Mouse (Mus musculus) CD4-positive, CD25-positive, alpha-beta regulatory T cell, adult 4 months (primary cell): Measurements from ENCODE around the gene Itga7. TPM values are rescaled to one million over a fixed set of nuclear protein-coding genes. Genes with fewer than 3 reads are reported as not detected.
A peak's percentile ranks its signal among the peaks of the same experiment; 100 is the strongest.

Experiments
- ATAC-seq: one replicate; pipeline ENCODE4 v1.8.0; 2017
- polyA plus RNA-seq, 2 experiments: library from polyadenylated mRNA; unstranded; fragments of 100-300 nt; shearing (Covaris generic); gene quantifications; one replicate each; pipeline ENCODE4 v1.2.1; 2017

Itga7 gene
- polyA plus RNA-seq, 2 experiments from 2014 or later = 2.9 to 3.1 TPM

DNA sequence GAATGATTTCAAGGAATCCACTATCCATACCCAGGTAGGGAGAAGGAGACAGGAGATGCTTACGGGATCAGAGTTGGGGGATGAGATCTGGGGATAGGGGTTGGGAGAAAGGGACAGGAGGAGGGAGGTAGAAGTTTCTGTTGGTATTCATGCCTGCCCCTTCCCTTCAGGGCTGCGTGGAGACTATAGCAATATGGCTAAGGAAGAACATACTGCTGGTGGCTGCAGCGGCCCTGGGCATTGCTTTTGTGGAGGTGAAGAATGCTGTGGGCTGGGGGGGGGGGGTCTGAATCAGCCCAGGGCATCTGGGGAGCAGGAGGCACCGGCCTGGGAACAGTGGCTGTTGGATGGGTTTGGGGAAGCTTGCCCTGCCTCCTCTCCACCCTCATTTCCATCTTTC, 21.4 kb upstream of the Itga7 start:
- ATAC-seq = no peak

DNA sequence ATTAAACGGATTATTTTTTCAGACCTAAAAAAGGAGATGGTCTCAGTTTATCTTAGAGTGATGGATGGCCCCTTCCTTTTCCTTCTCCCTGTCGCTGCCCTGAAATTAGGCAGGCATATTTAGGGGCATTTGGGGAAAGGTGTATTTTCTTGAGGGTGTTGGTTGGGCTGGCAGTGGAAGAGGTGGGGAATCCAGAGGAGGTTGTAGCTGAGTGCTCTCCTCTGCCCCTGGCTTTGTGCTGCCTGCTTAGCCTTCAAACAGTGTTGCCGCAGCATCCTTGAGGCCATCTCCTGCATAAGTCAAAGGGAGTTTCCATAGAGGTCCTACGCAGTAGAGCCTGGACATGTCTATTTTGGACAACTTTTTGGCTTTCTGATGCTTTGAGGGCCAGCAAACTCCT, 20.8 kb upstream of the Itga7 start:
- ATAC-seq = no peak

DNA sequence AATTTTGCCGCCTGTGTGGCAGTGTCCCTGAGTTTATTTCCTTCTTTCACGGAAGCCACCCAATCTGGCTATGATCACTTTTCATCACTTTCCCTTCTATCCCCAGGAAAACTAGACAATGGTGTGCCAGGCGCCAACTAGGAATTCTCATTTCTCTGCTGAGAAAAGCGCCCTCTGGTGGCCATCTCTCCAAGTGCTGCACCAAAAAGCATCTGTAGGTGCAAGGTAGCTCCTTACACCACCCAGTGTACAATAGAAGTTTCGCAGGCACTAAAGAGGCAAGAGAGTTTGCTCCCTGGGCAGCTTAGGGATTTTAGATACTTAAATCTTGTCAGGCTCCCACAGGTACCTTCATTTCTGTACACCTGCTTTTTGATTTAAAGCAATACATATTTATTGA, 20.4 kb upstream of the Itga7 start:
- peak; percentile 95 for ATAC-seq

DNA sequence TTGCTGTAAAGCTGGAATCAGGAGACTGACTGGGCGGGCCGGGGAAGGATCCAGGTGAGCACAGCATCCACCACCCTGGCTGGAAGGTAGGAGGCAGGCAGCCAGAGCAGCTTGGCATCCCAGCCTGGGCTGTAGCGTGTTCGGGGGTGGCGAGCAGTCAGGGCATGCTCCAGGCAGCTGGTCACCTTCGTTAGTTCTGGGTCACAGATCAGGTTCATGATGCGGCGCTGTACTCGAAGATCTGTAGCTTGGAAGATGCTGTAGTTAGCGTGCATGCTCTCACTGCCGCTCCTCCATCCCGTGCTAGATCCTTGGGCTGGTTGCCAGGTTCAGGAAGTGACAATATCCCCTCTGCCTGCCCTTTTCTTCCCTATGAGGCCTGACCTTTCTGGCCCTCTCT, 19.9 kb upstream of the Itga7 start:
- no peak for ATAC-seq

DNA sequence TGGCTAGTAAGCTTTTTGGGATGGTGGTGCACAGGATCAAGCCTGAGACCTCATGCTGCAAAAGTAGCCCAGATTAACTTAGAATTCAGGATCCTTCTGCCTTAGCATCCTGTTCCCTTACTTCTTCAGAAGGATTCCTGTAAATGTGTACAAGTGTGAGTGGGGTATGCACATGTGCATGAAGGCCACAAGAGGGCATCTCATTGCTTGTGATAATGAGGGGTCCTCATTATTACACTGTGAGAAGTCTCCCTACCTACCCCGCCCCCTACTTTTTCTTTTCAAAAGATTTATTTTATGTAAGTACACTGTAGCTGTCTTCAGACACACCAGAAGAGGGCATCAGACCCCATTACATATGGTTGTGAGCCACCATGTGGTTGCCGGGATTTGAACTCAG, 18.1 kb upstream of the Itga7 start:
- ATAC-seq = no peak

DNA sequence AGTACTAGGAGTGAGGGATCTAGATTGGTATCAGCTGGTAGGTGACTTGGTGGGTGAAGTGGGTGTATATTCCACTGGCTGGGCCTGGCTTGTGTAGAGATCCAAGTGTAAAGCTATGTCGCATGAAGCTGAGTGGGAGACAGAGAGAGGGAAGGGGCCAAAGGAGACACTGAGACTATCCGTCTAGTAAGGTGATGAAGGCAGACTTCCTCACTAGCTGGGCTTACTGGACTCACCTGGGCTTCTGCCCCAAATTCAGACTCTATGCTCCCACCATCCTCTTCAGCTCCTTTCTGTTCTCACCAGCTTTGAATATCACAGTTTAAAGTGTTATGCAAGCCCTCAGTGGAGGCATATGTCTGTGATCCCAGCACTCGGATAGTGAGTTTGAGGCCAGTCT, 17.0 kb upstream of the Itga7 start:
- ATAC-seq = no peak

DNA sequence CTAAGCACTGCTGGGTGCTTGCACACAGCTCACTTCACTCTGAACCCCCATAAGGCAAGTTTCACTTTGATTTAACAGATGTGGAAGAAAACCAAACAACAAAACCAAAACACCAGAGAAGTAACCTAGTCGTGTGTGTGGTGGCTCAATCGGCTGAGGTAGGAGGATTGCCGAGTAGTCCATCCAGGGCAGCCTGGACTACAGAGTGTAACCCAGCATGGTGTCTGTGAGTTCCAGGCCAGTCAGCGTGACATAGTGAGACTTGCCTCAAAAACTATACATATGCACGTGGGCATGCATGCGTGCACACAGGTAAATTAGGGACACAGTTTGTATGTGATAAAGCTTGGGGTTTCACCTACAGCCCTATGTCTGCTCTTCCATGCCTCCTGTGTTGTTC, 16.2 kb upstream of the Itga7 start:
- ATAC-seq = no peak

DNA sequence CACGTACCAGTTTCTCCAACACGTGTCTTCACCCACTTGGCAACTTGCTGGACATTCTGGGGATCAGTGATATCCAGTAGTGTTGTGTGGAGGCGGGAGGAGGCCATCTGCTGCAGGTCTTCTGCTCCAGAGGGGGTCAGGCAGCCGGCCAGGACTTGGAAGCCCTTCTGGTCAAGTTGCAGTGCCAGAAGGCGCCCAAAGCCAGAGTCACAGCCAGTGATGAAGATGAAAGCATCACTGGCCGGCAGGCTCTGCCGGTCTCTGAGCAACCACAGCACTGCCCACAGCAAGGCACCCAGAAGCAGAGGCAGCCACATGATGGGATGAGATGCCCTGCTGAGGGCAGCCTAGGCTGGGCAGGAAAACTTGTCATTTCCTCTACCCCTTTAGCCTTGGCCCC, 15.4 kb upstream of the Itga7 start:
- ATAC-seq = no peak

DNA sequence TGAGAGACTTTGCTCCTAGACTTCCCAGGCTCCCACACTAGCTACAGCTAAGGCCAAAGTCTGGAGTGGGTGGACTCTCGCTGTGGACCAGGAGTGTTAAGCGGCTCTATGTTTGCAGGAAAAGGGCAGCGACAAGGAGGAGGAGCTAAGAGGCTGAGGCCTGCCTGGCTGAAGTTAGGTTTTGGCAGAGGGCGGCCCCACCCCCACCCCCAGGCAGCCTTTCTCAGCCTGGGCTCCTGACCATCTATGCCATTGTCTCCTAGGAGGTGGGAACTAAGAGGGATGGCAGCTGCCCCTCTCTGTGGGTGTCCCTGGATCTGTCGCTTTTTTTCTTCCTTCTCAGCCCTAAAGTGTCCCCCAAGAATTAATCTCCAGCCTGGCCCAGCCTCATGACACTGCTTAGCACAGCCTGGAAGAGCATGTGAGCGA, 14.4 kb upstream of the Itga7 start:
- no peak for ATAC-seq

DNA sequence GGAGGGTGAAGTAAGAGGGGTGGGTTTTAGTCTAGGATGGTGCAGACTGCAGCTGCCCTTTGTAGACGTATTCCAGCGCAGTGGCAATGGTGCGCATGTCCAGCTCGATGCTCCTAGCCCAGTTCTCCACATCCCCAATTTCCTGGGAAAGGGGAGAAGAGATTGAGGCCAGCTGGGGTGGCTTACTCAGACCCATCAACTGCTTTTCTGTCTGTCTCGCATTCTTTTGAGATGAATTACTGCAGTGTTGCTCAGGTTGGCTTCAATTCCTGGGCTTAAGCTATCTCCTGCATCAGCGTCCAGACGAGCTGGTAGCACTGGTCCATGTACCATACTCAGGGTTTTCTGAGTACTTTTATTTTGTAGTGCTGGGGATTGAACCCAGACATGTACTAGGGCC, 13.7 kb upstream of the Itga7 start:
- ATAC-seq = no peak

DNA sequence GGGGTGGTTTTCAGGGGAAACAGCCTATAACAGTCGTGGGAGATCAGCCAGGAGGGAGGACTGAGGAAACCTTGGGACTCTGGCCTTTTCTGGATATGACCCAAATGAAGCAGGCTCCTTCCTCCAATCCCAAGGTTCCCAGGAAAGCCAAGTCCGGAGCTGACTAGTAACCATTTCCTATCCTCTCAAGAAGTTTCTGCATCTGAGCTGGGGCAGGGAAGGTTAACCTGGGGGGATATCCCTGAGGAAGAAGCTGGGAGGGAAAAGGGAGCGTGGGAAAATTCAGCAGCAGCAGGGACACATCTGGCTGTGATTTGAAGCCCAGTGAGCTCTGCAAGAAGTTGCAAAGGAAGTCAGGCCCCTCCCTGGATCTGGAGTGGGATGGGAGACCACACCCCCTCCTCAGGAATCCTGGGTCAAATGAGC, 12.9 kb upstream of the Itga7 start:
- ATAC-seq = no peak

DNA sequence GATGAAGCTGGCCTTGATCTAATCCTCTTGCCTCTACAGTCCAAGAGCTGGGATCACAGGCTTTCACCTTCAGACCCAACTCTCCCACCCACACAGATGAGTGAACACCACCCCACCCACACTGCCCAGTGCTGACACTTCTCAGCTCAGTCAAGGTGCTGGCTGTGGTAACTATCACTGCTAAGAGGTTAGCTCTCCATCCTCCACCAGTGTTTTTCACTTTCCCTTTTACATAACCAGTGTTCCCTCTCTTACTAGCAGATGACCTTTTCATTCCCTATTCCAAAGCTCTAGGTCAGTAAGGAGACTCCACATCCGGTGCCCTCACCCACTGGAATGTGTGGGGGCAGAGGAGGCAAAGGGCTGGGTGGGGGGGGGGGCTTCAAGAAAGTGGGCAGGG, 12.4 kb upstream of the Itga7 start:
- ATAC-seq = no peak

DNA sequence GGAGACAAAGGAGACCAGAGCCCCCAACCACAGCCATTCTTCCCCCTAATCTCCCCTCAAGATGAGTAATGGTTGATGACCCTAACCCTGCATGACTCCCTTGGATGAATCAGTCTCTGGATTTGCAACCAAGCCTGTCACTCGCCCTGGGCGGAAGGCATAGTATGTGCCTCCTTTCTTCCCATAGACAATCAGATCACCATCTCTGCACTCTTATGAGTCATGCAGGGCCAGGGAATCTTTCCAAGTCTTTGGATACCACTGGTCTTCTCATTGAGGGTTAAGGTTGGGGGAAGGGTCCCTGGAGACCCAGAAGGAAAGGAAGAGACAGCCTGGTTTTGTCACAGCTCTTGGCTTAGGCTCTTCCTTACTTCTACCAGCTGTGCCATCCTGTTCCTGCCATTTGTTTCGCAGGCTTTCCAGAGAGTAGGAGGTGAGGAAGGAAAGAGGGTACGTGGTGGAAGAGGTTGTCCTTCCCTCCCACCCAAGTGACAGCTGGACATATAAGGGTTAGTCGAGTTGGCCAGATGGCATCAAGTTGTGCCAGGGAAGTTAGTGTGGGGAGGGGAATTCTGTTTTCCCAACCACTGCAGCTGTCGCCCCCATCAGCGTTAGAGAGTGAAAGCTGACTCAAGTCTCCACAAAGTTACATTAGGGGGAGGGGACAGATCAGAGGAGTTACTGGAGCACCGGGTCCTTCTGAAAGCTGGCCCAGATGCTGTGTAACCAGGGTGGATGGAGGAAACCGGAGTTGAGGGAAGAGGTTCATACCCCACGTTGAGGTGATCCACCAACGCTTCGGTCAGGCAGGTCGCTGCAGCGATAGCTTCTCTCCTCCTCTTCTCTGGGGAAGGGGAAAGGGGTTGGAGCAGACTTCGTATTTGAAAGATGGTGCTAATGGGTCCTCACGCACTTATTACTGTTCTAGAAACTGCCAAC, 11.5 kb upstream of the Itga7 start:
- ATAC-seq = no peak

DNA sequence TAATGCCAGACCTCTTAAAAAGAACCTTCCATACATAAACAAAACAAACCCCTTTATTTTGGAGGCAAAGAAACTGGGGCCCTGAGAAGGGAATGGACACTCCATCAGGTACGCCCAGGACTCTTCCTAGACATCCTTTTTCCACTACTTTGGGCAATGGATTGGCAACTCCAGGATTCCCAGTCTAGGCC, 10.9 kb upstream of the Itga7 start, which contains the start of gene Rdh5:
TSS of gene Rdh5 (minus strand) at position 67 of the 191 bp plus-strand sequence.
- no peak for ATAC-seq

DNA sequence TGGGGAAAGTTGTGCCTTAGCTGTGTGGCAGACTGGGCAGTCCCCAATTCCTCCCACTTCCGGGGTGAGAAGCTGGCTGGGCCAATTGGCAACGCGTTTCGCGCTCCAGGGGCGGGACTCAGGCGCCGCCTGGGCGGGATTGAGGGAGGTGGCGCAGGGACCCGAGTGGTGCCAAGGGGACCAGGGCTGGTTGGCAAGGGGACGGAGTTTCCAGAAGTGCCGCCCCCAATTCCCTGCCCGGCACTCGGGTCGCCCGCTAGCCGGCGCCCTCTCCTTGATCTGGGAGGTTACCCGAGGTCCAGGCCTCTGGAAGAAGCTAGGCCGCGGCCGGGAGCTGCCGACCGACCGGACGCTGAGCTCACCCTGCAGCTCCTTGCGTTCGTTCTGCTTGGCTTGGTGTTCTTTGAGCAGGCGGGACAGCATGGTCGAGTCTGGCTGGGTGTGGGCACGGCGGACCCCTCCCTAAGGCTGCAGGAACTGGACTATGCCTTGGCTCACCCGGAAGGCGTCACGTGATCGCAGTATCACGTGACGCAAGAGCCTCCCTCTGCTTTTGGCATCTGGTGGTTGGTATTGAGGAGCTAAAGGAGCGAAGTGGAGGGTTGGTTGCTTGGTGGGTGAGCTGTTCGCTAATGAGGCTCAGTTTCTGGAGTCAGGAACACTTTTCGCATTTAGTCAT, 10.5 kb upstream of the Itga7 start:
- peak; percentile 97 for ATAC-seq

DNA sequence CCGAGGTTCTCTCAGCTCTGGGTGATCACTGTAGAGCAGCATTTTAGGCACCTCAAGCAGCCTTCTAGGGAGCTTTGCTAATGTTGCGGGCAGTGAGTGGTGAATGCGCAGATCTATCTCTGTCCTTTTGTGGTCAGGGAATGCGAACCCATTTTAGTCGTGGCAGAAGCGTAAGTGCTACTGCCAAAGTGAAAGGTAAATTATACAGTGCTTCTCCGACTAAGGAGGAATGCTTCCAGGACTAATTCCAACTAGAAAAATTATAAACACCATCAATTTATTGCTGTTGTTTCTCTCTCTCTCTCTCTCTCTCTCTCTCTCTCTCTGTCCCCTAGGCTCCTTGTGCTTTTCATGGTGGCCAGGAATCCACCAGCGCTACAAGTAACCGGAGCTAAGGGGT, 9.7 kb upstream of the Itga7 start, which contains the start of gene Bloc1s1:
TSS of gene Bloc1s1 (minus strand) at position 101 of the 400 bp plus-strand sequence.
- peak; percentile 6 for ATAC-seq

DNA sequence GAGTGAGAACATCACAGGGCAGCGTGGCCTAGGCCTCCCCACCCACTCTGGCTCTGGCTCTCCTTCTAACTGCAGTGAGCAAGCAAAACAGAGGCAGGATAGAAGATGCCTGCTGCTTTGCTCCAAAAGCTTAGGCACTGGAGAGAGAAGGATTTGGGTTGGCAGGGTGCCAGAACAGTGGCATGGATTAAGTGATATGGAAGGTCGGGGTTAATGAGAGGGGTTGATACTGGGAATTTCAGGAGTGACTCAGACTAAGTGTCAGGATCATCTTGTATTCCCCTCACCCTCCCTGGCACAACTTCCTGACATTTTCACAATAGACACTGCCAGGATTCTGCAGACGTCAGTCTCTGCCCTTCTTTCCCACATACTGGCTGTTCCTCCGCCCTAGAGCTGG, 5.3 kb upstream of the Itga7 start:
- no peak for ATAC-seq

DNA sequence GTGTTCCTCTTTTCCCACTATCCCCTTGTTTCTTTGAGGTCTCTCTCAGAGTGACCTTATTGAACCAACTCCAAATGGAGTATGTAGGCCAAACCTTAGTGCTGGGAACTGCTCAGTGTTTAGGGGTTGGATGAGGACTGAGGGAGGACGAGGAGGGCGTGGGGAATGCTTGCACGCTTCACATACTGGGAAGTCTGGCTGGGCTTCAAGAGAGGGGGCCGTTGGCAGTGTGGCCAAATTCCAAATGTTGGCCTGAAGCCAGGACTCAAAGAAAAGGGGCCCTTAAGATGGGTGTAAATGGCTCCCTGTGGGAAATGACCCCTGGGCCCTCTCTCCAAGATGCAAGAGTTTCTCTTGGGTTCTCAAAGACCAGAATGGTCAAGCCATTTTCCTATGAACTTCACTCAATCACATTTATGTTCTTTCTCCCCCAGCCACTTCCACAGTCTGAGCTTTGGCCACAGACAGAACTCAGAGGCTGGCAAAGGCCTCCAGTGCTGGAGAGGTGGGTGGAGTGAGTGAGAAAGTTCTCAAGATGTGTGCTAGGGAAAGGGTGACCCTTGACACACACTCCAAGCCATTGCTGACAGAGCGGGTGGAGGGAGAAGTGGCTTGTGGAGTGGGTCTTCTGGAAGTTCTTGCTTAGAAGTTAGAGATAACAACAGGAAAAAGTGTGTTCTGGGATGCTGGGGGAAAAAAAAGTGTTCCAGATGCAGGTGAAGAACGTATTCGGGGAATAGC, 3.8 kb upstream of the Itga7 start:
- no peak for ATAC-seq

DNA sequence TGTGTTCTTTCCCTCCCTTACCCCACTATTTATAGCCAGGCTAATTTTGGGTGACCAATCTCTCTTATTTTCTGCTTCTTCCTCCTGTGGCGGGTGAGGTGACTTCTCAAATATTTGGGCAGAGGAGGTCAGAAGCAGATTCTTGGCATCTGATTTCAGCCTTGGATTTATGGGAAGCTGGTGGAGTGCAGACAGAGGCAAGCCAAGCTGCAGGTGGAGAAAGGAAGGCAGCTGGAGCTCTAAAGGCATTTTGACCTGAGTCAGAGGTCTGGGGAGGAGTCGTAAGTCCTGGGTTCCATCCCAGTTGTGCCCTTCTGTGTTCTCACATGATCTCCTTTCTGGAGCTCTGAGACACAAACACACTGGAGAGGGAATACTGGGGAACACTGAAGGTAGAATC, 2.2 kb upstream of the Itga7 start:
- ATAC-seq = no peak

DNA sequence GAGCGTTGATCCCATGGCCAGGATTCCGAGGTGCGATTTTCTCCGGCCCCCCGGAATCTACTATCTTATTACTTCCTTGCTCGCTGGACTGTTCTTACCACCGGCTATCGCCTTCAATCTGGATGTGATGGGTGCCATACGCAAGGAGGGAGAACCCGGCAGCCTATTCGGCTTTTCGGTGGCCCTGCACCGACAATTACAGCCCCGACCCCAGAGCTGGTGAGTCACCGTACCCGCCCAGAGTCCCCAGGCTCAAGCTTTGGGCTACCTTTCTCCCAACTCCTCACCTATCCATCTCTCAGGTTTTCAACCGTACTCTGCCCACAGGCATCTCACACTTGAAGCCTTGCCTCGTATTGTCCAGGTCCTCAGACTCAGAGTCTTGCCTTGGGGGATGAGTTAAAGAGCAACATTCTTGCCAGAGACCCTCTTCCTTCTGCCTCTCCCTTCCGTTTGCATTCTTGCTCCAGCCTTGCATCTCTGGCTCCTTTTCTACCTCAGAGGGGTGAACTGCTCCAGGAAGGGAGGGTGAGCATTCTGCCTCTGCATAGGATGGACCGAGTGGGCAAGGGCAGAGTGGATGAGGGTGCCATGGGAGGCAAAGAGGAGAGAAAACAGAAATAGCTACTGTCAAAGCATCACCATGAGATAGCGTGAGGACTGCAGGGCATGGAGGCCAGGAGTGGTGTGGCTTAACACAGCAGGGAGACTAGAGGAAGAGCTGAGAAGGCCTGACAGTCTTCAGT, 531 bp downstream of the Itga7 start:
- no peak for ATAC-seq

DNA sequence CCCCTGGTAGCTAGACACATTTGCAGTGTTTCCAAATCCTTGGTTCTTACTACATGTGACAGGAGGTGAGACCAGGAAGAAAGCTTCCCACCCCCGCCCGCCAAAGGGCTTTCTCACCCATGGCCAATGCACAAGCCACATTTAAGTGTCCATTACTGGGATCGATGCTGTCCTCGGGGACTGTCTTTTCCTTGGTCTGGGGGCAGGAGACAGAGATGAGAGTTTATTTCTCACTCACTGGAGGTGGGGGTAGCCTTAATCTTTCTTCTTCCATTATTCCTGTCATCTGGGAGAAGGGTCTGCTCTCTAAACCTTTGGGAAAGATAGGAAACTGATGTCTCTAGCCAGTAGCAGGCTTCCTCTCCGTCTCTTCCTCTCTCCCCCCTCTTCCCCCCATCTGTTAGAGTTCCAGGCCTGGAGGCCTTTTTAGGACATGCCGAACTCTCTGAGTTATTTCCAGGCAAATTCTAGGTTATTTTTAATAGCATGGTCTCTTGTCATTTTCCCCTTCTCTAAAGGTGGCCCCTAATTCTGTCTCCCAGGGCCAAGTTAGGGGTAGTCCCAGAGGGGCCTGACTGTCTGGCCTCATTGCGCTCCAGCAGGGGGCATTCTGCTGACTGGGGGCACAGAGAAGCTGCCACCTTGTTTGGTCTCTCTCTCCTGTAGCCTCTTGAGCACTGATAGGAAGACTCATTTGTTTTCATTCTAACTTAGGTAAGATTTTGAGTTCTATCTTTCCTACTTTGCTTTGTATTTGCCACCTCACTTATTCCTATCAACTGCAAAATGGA, 1.6 kb downstream of the Itga7 start:
- no peak for ATAC-seq

DNA sequence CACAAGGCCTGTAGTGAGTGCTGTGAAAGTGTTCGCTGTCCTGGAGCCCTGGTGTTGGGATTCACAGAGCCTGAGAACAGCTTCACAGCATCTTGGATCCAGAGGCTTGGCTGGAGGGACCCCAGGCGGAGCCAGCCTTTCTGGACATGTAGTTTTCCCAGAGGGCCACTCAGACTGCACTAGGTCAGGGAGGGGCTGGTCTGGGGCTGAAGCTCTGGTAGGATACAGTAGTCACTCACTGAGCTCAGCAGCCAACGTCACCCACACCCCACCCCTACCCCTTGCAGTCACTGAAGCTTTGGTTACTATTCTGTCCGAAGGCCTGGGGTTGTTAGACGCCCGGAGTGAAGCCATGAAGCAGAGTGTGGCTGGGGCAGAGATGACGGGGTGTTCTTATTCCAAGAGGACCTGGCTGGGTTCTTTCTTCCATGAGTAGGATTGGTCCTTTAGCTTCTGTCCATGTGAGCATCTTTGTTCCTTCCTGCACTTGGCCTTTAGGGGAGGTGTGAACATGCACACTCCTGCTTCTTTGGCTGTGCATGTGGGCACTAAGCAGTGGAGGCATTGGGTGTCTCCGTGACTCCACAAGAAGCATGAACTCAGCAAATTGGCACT, 2.3 kb downstream of the Itga7 start:
- ATAC-seq = no peak
